Mouse (Mus musculus): ENCODE data around the gene Lsm2.
"Not testable (repeated sequence)": the region's sequence is repeated elsewhere in the genome, so short reads cannot be mapped to it uniquely, and the experiment has no call there.

Lsm2 gene

GRCm38 (mm10) chr17:34994751-34995150, 13.1 kb downstream of the Lsm2 start:
- no peak for DNase-seq (ENCODE audit: low spot score)

- DNase-seq (ENCODE audit: low spot score): not testable (repeated sequence)
These were observed 13.5 kb downstream of the Lsm2 start for GRCm38 (mm10) chr17:34995192-34995591.

- not testable (repeated sequence) for DNase-seq (ENCODE audit: low spot score)
These were observed 14.3 kb downstream of the Lsm2 start for GRCm38 (mm10) chr17:34995927-34996326.

- DNase-seq (ENCODE audit: low spot score): no peak
These were observed 14.9 kb downstream of the Lsm2 start for GRCm38 (mm10) chr17:34996411-34997141.

GRCm38 (mm10) chr17:34997142-34997483, 15.5 kb downstream of the Lsm2 start:
- DNase-seq (ENCODE audit: low spot score): no peak

- DNase-seq (ENCODE audit: low spot score): no peak
These were observed 17.1 kb downstream of the Lsm2 start for GRCm38 (mm10) chr17:34998526-34999430.

GRCm38 (mm10) chr17:34999871-35000716, 18.4 kb downstream of the Lsm2 start:
- DNase-seq (ENCODE audit: low spot score): not testable (repeated sequence)

GRCm38 (mm10) chr17:35000717-35001451, 19.2 kb downstream of the Lsm2 start, which contains the start of gene Vars:
Gene Vars (plus strand): TSS chr17:35000987.
- peak; percentile 91 for DNase-seq (ENCODE audit: low spot score)

- peak; percentile 52 for DNase-seq (ENCODE audit: low spot score)
These were observed 19.9 kb downstream of the Lsm2 start for GRCm38 (mm10) chr17:35001452-35002152.

GRCm38 (mm10) chr17:35002153-35002865, 20.6 kb downstream of the Lsm2 start:
- DNase-seq (ENCODE audit: low spot score): no peak

GRCm38 (mm10) chr17:35003022-35003838, 21.6 kb downstream of the Lsm2 start:
- no peak for DNase-seq (ENCODE audit: low spot score)

- DNase-seq (ENCODE audit: low spot score): no peak
These were observed 22.5 kb downstream of the Lsm2 start for GRCm38 (mm10) chr17:35004075-35004717.

GRCm38 (mm10) chr17:35005158-35005557, 23.5 kb downstream of the Lsm2 start:
- no peak for DNase-seq (ENCODE audit: low spot score)

GRCm38 (mm10) chr17:35005902-35006301, 24.2 kb downstream of the Lsm2 start:
- not testable (repeated sequence) for DNase-seq (ENCODE audit: low spot score)

- no peak for DNase-seq (ENCODE audit: low spot score)
These were observed 25.8 kb downstream of the Lsm2 start for GRCm38 (mm10) chr17:35007387-35007991.

GRCm38 (mm10) chr17:35009586-35009985, 27.9 kb downstream of the Lsm2 start:
- no peak for DNase-seq (ENCODE audit: low spot score)

- DNase-seq (ENCODE audit: low spot score): no peak
These were observed 29.8 kb downstream of the Lsm2 start for GRCm38 (mm10) chr17:35011440-35011839.

- DNase-seq (ENCODE audit: low spot score): no peak
These were observed 30.8 kb downstream of the Lsm2 start for GRCm38 (mm10) chr17:35012430-35012829.

Data from testis, postnatal 10 days (tissue).